Mouse (Mus musculus) embryo, embryonic 11.5 days (tissue): ENCODE measurements around the gene Filip1l.

Source experiments
- DNase-seq: peaks from one replicate; pipeline ENCODE4 v3.0.0-alpha.2; 2012; ENCODE audit warnings: low read depth, low spot score

Gene Filip1l

GRCm38 (mm10) chr16:57352751-57353150, at the start of gene Filip1l:
Gene Filip1l (plus strand): TSS chr16:57353093.
- DNase-seq: no peak

DNA sequence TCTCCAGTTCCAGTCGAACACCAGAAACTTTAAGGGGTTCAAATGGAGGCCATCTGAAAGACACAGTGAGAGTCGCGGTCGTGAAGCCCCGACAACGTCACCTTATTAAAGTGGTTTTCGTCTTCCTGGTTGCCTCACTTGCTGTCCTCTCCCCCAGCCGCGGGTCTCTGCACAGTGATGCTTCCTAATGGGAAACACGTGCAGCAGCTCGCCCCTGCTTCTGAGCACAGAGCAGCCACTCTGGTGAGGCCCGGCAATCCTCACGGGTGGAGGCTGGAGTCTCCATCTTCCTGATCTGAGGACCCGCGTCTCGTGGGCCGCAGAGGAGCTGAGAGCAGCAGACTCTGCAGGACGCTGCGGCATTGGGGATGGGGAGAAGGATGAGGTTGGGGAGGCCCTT, 49.2 kb upstream of the Filip1l start:
- DNase-seq: no peak

GRCm38 (mm10) chr16:57305463-57305862, 47.4 kb upstream of the Filip1l start:
- no peak for DNase-seq

- no peak for DNase-seq
These were observed 40.8 kb upstream of the Filip1l start for GRCm38 (mm10) chr16:57312130-57312529.

DNA sequence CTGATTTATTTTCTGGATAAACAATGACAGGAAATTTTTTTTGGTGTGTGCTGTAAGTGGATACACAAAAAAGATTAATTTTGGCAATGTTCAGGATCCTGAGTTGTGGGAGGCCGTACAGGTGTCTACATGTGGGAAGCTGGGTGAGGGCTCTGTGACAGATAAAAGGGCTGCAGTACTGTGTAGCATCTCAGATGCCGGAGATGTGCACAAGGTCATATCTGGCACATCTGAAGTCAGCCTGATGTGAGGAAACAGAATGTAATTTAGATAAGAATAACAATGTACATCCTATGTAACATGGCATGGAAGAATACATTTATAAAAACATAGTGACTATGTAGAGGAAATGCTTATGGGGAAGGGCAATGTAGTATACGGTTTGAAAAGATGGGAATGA, 39.4 kb upstream of the Filip1l start:
- DNase-seq: no peak

- DNase-seq: no peak
These were observed 38.7 kb upstream of the Filip1l start for GRCm38 (mm10) chr16:57314236-57314635.

DNA sequence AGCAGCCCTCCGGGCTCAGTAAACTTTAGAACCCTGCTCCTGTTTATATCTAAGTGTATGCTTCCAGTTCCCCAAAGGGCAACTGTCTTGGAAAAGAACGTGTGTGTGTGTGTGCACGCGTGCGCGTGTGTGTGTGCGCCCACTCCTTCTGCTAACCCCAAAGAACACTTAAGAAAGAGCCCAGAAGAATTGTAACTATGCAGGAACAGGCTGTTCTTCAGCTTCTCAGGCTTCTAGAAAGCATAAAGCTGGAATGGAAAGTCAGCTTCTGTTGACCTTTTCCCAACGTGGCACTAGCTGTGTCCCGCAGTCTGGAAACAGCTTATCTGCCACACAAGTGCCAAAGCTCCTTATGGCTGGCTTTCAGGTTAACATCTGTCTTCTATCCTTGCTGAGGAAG, 37.9 kb upstream of the Filip1l start:
- DNase-seq: no peak

GRCm38 (mm10) chr16:57317127-57317526, 35.8 kb upstream of the Filip1l start:
- no peak for DNase-seq

GRCm38 (mm10) chr16:57317882-57318636, 34.8 kb upstream of the Filip1l start:
- DNase-seq: no peak

DNA sequence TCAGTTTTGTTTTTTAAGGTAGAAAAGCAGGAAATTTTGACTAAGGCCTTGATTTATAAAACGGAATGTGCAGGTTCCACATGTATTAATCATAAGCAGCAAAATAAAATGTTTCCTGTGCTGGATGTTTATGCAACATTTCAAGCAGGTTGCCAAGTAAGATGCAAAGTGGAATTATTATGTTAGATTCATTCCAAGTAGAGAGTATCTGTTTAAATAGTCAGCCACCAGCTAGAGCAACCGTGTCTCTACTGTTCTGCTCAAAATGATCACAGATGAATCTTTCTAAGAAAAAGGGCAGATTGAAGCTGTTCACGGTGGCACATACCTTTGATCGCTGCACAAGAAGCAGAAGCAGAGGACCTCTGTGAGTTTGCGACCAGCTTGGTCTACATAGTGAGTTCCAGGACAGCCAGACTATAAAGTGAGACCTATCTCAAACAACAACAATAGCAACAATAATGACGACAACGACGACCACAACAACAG, 34.2 kb upstream of the Filip1l start:
- no peak for DNase-seq

DNA sequence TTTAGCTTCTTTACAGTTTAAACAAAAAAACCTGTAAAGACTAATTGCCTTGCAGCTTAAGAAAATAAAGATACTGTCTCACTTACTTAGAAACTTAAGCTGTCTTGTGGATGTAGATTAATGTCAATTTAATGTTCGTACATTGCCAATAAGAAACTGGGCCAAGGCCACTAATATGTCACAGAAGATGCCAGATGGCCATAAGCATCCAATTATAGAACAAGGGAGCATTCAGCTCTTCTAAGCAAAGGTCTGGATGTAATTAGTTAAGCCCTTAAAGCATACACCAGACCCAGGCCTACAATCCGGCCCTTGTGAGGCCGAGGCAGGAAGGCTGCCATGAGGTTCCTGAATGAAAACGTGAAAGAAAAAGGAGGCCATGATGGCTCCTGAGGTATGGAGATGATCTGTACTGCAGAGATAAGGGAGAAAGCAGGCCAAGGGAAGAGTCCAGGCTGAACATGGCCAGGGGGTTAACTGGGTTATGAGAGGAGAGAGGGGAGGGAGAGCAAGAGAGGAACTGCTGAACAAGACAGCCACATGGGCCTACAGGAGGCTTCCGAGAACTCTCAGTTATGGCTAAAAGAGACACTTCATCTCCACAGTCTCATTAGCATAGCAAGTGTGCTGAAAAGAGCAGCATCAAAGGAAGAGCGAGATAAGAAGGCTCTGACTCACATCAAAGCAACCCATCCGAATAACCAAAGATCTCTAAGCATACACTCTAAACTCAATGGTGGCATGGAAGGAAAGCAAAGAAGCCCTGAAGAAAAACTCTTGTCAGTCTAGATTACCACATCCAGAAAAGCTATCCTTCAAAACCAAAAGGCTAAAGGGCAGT, 33.4 kb upstream of the Filip1l start:
- no peak for DNase-seq

DNA sequence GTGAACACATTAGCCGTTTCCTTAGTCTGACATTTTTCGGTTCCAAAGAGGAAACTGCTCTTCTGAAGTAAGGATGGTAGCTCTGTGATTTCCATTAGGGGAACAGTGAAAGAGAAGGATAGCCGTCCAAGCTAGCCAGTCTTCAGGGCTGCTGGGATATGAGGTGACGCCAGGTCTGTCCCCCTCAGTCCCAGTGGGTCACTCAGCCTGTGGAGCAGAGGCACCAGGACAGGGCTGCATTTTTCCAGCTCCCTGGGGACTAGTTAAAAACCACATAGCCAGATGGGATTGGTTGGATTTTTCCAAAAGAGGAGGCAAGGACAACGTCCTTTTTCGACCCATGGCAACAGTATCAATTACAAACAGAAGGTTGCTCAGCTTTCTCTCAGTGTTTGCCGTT, 25.9 kb upstream of the Filip1l start:
- no peak for DNase-seq

- DNase-seq: no peak
These were observed 23.9 kb upstream of the Filip1l start for GRCm38 (mm10) chr16:57329028-57329427.

DNA sequence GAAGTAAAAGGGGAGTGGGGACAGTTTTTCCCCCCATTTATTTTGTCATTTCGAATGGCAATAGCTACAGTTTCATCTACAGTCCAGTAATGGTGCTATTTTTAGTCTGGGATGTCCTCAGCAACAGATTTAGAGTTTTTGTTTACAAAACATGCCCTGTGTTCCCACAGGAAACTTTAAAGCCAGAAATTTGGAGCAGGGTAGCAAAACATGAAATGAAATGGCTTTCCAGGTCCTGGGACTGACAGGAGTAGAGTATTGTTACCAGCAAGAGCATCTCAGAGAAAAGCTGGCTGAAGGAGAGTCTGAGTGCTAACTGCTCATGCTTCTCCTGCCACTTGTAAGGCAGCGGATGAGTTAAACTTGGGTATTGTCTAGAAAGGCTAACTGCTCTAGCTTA, 22.8 kb upstream of the Filip1l start:
- DNase-seq: no peak

DNA sequence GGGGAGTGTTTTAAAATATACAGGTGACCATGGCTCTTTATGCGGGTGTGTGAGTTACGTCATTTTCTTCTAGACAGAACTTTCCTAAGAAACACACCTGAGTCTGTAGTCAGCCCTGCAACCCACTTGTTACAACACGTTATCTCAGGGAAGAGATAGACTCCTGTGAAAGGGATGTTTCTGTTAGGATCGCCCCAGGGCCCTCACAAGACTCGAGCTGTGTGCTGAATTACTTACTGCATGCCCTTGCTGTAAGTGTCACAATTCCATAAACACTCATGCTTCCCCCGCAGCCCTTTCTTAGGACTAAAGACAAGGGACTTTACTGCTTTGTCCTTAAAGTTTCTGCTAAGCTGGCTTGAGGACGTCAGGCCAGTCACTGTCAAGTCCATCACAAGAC, 20.6 kb upstream of the Filip1l start:
- no peak for DNase-seq

DNA sequence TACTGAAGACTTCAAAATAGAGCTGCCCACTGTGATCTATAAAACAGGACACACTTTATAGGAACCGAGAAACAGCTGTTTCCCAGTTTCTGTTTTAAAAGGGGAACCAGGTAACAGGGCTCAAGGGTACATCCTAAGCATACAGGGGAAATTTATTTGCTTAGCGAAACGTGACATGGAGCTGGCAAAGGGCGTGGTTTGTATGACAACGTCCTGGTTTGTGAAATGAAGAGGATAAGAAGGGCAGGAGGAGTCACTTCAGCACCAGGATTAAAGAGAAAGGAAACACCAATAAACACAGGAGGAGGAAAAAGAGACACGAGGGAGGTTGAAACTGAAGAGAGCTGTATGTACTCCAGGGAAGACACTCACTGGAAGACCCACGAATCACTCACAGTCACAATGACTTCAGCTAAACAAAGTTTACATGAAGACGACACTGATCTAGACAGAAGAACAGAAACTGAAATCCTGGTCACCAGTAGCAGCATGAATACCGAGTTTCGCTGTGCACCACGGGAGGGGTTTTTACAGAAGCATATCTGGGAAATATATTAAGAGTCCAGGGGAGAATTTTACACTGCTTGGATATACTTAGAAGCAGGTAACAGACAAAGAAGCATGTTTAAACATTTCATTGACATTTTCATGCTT, 16.0 kb upstream of the Filip1l start:
- no peak for DNase-seq

- no peak for DNase-seq
These were observed 12.9 kb upstream of the Filip1l start for GRCm38 (mm10) chr16:57339765-57340612.

- no peak for DNase-seq
These were observed 12.3 kb upstream of the Filip1l start for GRCm38 (mm10) chr16:57340613-57340898.

DNA sequence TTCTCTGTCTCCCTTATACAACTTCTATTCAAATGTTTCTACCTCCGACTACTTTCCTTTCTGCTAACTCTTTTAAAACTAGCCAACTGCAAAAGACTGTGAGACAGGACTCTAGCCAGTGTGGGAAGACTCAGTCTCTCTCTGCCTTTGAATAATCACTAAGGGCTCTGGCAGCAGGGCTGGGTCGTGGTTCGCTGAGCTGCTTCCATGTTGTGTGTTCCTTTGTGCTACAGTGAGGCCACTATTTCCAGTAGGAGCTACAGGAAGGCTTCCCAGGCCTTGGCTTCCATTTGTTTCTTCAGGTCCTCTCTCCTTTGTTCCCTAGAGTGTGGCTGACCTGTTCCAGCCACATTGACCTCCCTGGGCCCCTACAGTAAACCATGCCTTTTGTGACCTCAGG, 6.6 kb upstream of the Filip1l start:
- no peak for DNase-seq

DNA sequence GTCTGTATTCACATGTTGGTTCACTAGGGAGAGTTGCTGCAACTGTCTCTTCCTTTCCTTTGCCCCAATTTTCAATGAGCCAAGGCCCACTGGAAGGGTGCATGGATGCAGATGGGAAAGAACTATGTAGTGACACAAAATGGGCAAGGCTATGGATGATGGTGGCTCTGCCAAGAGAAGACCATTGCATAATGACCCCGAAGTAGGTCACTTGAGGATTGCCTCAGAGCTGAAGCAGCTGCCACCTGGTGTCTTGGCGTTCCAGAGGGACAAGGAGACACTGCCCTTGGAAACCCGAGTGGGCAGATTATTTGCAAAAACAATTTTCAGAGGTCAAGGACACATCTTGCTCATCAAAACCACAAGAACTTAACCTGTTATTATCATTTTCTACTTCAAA, 3.9 kb upstream of the Filip1l start:
- no peak for DNase-seq

DNA sequence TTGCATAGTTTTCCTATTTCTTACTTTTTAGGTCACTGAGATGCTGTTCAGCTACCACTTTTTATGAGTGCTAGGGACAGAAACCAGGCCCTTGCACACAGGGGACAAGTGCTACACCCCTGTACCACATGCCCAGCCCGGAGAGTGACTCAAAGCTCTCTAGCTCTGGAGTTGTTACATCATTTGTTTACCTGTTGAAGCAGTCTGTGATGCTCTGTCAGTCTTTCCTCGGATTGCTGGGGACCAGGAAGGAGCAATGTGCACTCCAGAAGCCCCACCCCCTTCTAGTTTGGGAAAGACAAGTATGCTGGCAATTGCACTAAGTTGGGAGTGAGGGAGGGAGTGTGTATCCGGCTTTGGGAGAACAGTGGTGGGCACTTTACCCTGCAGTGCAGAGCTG, 3.2 kb upstream of the Filip1l start:
- DNase-seq: no peak
